Mouse (Mus musculus): ENCODE measurements around the gene Mme. TPM values are rescaled to one million over a fixed set of nuclear protein-coding genes. Genes with fewer than 3 reads are reported as not detected.

Mme gene
- 0.19 and 0.33 TPM in 2 replicates for polyA plus RNA-seq (2015; fragmentation: Nextera tagmentation; extraction: Ambion mirVana)

DNA sequence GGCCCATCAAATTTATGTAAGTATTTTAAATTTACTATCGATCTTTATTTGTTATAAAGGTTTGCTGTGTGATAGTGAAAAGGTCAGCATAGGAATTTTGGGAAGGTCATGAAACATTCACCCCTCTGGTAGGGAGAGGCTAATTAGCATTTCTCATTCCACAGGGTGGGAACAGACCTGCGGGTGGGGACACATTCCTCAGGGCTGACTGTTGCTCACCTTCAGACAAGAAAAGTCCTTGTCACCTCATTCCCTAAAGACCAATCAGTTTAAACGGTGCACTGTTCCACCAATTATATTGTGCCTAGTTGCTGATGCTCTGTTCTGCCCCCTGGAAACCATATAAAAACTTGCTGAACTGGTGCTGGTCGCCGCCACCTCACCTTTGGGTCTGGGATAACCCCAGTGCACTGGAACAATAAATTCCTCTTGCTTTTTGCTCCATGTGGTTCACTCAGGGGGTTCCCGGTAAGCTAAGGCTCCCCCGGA lies at the start of gene Mme:
Gene Mme, plus strand, starts transcription at position 439 of the 489 bp plus-strand sequence.
- Histone ChIP-seq H3K4me1 (replicated peaks; ENCODE audit: control insufficient read depth, insufficient read depth) (no peaks in the 10 kb centered on the region), H3K36me3 (ENCODE audit: control insufficient read depth, insufficient read depth, low read length) (no peaks in the 10 kb centered on the region), H3K27me3 (ENCODE audit: control insufficient read depth, insufficient read depth, low read length) (no peaks in the 10 kb centered on the region), H3K27ac (replicated peaks) (no peak within 1 kb of the TSS), H3K9me3 (ENCODE audit: control insufficient read depth, low read length) (no peaks in the 10 kb centered on the region), H3K4me3 (ENCODE audit: low read depth, low read length) (no peak within 1 kb of the TSS), H3K9ac (ENCODE audit: low read length) (no peak within 1 kb of the TSS), H3K4me2 (replicated peaks; ENCODE audit: low read depth) (no peak within 1 kb of the TSS)
- ATAC-seq (ENCODE audit: low FRiP score, low TSS enrichment) (no peak), DNase-seq (ENCODE audit: low spot score) (no peak)
- WGBS = 72% methylated on average over 7 of the region's 7 CpGs
- no peak for TF ChIP-seq EP300 (optimal IDR thresholded peaks at IDR 0.05)
- no peak for TF ChIP-seq CTCF (IDR thresholded peaks at IDR 0.05; ENCODE audit: low read depth)

DNA sequence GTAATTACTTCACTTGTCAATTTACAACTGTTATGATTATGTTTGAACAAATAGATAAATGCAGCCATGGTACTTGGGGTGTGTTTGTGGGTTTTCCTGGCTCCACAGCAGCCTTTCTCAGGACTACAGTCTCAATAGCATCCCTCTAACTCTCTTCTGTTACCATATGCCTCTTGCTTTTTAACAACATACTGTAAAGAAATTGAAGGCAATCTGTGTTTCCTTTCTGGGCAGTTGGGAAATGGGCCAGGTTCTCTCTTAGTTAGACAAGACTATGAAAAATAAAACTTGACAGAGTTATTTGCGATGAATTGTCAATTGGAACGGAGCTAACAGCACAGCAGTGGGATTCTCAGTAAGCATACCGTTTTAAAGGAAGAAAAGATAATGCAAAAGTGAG lies 44.8 kb upstream of the Mme start:
- no peak for DNase-seq (ENCODE audit: low spot score)
- H3K27ac ChIP-seq (replicated peaks) = no peak overlapping the region

DNA sequence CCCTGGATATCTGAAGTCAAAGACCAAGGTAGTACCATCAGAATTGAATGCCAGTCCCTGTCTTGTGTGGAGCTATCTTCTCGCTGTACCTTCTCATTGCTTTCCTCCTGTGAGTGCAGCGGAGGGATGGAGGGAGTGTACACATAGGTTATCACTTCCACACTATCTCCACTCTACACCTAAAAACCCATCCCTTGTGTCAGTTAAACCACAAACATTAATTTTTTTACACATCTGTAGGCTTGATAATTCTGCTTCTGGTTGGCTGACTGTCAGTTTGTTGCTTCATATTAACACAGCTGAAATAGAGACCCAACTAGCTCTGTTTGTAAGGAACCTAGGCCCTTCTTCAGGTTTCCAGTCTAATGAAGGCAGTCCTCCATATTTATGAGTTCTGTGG lies 43.3 kb upstream of the Mme start:
- ATAC-seq (ENCODE audit: low FRiP score, low TSS enrichment) = no peak
- WGBS = 95% methylated on average over 2 of the region's 2 CpGs
- Histone ChIP-seq H3K27ac (replicated peaks) (no peak overlapping the region), H3K4me1 (replicated peaks; ENCODE audit: control insufficient read depth, insufficient read depth) (no peaks in the 10 kb centered on the region), H3K9me3 (ENCODE audit: control insufficient read depth, low read length) (no peaks in the 10 kb centered on the region), H3K27me3 (ENCODE audit: control insufficient read depth, insufficient read depth, low read length) (no peaks in the 10 kb centered on the region), H3K4me3 (ENCODE audit: low read depth, low read length) (no peak overlapping the region), H3K4me2 (replicated peaks; ENCODE audit: low read depth) (no peak overlapping the region), H3K36me3 (ENCODE audit: control insufficient read depth, insufficient read depth, low read length) (no peaks in the 10 kb centered on the region), H3K9ac (ENCODE audit: low read length) (no peak overlapping the region)
- DNase-seq (ENCODE audit: low spot score) = no peak
- TF ChIP-seq EP300 (optimal IDR thresholded peaks at IDR 0.05) = no peak
- no peak for TF ChIP-seq CTCF (IDR thresholded peaks at IDR 0.05; ENCODE audit: low read depth)

More for the DNA sequence above, 44.8 kb upstream of the Mme start:
- TF ChIP-seq EP300 (optimal IDR thresholded peaks at IDR 0.05) = no peak
- no peak for TF ChIP-seq CTCF (IDR thresholded peaks at IDR 0.05; ENCODE audit: low read depth)
- Histone ChIP-seq H3K27me3 (ENCODE audit: control insufficient read depth, insufficient read depth, low read length) (no peaks in the 10 kb centered on the region), H3K36me3 (ENCODE audit: control insufficient read depth, insufficient read depth, low read length) (no peaks in the 10 kb centered on the region), H3K4me2 (replicated peaks; ENCODE audit: low read depth) (no peak overlapping the region), H3K9me3 (ENCODE audit: control insufficient read depth, low read length) (no peaks in the 10 kb centered on the region), H3K4me3 (ENCODE audit: low read depth, low read length) (no peak overlapping the region), H3K4me1 (replicated peaks; ENCODE audit: control insufficient read depth, insufficient read depth) (no peaks in the 10 kb centered on the region), H3K9ac (ENCODE audit: low read length) (no peak overlapping the region)
- ATAC-seq (ENCODE audit: low FRiP score, low TSS enrichment) = no peak
- WGBS = 73% methylated on average over 3 of the region's 3 CpGs

DNA sequence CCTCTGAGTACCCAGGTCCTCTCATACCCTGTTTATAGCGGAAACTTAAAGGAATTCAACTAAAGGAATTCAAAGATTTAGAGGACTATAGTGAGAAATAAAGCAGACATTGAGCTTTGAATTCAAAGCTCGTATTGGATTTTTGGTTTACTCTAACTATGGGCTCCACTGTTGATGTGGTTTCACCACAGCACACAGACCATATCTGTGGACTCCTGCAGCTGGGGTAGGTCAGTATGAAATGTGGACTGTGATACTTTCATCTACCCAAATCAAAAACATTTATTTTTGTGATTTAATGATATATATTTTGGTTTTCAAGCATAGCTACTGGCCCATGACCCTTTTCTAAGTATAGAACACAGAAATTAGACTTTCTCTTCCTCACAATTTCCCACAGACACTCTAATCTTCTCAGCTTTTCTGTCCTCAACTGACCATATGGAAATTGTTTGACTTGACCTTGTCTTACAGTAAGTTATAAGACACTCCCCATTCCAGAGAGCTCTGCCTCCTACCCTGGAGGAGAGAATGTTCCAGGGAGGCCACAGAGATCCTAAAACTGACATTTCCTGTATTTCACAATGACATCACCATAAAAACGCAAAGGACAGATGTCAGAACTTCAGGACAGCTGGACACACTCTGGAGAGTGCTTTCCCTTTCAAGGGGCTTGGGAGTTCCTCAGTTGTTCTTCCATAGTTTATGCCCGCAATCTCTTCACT lies 19.3 kb upstream of the Mme start:
- Histone ChIP-seq H3K36me3 (ENCODE audit: control insufficient read depth, insufficient read depth, low read length) (no peaks in the 10 kb centered on the region), H3K4me1 (replicated peaks; ENCODE audit: control insufficient read depth, insufficient read depth) (no peaks in the 10 kb centered on the region), H3K27me3 (ENCODE audit: control insufficient read depth, insufficient read depth, low read length) (no peaks in the 10 kb centered on the region), H3K9me3 (ENCODE audit: control insufficient read depth, low read length) (no peaks in the 10 kb centered on the region), H3K4me2 (replicated peaks; ENCODE audit: low read depth) (no peak overlapping the region), H3K4me3 (ENCODE audit: low read depth, low read length) (no peak overlapping the region), H3K9ac (ENCODE audit: low read length) (no peak overlapping the region), H3K27ac (replicated peaks) (no peak overlapping the region)
- TF ChIP-seq CTCF (IDR thresholded peaks at IDR 0.05; ENCODE audit: low read depth) (no peak), EP300 (optimal IDR thresholded peaks at IDR 0.05) (no peak)
- WGBS = 64% methylated on average over 4 of the region's 4 CpGs
- no peak for DNase-seq (ENCODE audit: low spot score)
- no peak for ATAC-seq (ENCODE audit: low FRiP score, low TSS enrichment)

DNA sequence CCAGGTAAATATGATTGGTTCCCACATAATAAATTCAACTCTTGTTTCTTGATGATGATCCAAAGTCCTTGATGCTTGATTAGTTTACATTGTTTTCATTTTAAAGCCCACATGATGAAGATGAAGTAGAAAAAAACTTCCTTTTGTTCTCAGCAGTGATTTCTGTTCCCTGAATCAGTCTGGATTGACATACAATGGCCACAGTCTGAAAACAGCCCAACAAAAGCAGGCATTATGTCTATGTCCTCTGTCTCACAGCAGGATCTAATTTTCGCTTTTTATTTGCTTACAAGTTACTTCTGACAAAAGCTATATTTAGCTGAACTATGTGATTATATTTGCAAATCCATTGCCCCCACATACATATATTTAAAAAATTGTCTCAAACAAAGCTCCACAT lies 17.7 kb upstream of the Mme start:
- no peak for ATAC-seq (ENCODE audit: low FRiP score, low TSS enrichment)

DNA sequence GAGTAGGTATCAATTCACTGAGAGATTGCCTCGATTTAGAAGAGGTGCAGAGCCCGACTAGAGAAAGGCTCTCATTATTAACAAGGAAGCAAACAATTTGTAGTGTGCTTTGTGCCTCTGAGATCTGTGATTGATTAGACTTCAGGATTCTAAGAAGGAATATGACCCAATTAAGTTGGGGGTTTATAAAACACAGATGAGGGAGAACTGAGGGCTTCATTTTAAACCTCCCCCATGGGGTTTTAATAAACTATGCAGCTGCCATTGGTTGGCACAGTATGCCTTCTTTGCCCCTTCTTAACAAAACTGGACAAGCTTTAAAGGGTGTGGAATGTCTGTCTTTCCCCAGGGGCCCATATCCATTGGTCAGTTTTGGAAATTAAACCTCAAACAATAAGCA lies 5.4 kb upstream of the Mme start:
- DNase-seq (ENCODE audit: low spot score) = no peak
- Histone ChIP-seq H3K4me2 (replicated peaks; ENCODE audit: low read depth) (no peak overlapping the region), H3K4me3 (ENCODE audit: low read depth, low read length) (no peak overlapping the region), H3K9ac (ENCODE audit: low read length) (no peak overlapping the region), H3K27me3 (ENCODE audit: control insufficient read depth, insufficient read depth, low read length) (no peaks in the 10 kb centered on the region), H3K9me3 (ENCODE audit: control insufficient read depth, low read length) (no peaks in the 10 kb centered on the region), H3K36me3 (ENCODE audit: control insufficient read depth, insufficient read depth, low read length) (no peaks in the 10 kb centered on the region), H3K27ac (replicated peaks) (no peak overlapping the region), H3K4me1 (replicated peaks; ENCODE audit: control insufficient read depth, insufficient read depth) (no peaks in the 10 kb centered on the region)
- ATAC-seq (ENCODE audit: low FRiP score, low TSS enrichment) = no peak
- 57% methylated on average over 2 of the region's 2 CpGs for WGBS
- TF ChIP-seq CTCF (IDR thresholded peaks at IDR 0.05; ENCODE audit: low read depth) (no peak), EP300 (optimal IDR thresholded peaks at IDR 0.05) (no peak)

More for the DNA sequence above, 17.7 kb upstream of the Mme start:
- TF ChIP-seq CTCF (IDR thresholded peaks at IDR 0.05; ENCODE audit: low read depth) (no peak), EP300 (optimal IDR thresholded peaks at IDR 0.05) (no peak)
- WGBS = 54% methylated on average over 1 of the region's 1 CpGs
- DNase-seq (ENCODE audit: low spot score) = no peak
- Histone ChIP-seq H3K27ac (replicated peaks) (no peak overlapping the region), H3K4me3 (ENCODE audit: low read depth, low read length) (no peak overlapping the region), H3K4me1 (replicated peaks; ENCODE audit: control insufficient read depth, insufficient read depth) (no peaks in the 10 kb centered on the region), H3K4me2 (replicated peaks; ENCODE audit: low read depth) (no peak overlapping the region), H3K9me3 (ENCODE audit: control insufficient read depth, low read length) (no peaks in the 10 kb centered on the region), H3K36me3 (ENCODE audit: control insufficient read depth, insufficient read depth, low read length) (no peaks in the 10 kb centered on the region), H3K9ac (ENCODE audit: low read length) (no peak overlapping the region), H3K27me3 (ENCODE audit: control insufficient read depth, insufficient read depth, low read length) (no peaks in the 10 kb centered on the region)
